Mouse (Mus musculus): ENCODE results near the gene Cnnm2.

Gene Cnnm2

DNA sequence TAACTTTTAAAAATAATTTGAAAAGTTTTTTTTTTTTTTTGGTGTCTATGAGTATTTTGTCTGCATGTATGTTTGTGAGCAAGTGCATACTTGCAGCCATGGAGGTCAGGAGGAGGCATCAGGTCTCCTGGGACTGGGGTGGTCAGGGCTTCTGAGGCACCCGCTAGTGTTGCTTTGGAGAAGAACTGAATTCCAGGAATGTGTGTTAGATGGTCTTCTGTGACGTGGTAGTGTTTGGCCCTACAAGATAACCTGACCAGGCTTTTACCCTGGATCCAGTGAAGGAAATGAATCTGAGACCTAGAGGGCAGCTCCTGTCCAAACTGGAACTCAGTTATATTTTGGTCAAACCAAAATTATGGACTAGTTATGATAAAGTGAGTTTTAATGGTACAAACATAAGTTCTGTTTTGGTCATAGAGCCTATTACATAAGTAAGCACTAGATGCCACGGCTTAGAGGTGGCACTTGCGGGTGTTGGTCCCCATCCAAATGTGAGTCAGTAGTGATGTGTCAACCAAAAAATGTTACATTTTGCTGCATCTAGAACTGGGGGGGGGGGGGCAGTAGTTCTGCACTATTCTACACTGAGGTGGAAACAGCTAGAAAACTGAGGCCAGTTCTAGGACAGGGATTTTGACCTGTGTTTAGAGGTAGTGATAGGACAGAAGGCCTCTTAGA, 38.6 kb downstream of the Cnnm2 start:
- no peak for DNase-seq (ENCODE audit: low read depth)

DNA sequence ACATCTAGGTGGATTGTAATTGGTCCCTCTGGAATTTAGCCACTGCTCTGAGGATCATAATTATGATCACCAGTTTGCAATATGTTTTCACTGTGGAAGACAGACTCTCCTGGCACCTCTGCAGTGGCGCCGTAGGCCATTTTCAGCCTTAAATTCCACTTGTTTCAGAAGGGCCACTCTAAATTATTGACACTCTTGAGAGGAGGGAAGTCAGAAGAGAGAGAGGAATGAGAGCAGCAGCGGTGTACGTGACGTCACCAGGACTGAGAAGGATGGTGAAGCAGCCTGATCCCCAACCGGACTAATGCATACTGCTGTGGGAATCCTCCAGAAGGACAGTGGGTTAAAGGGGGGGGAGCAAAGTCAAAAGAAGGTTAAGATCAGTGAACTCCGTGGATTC, 40.1 kb downstream of the Cnnm2 start:
- DNase-seq (ENCODE audit: low read depth): no peak

DNA sequence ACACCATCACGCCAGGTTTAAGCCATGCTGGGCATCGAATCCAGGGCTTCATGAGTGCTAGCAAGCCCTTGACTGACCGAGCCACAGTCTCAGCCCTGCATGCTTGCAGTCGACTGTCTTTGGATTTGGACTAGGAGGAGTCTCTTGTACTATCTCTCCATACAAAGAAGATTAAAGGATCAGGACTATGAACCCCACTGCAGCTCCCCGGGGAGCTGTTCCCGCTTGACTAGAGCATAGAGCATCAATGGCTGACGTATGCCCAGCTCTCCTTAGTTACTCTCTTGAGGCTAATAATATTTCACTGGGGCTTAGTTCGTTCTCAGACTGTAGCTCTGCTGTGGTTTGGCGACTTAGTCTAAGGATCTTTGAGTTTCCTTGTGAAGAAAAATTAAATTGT, 40.9 kb downstream of the Cnnm2 start:
- no peak for DNase-seq (ENCODE audit: low read depth)

GRCm38 (mm10) chr19:46803732-46804131, 42.3 kb downstream of the Cnnm2 start:
- no peak for DNase-seq (ENCODE audit: low read depth)

DNA sequence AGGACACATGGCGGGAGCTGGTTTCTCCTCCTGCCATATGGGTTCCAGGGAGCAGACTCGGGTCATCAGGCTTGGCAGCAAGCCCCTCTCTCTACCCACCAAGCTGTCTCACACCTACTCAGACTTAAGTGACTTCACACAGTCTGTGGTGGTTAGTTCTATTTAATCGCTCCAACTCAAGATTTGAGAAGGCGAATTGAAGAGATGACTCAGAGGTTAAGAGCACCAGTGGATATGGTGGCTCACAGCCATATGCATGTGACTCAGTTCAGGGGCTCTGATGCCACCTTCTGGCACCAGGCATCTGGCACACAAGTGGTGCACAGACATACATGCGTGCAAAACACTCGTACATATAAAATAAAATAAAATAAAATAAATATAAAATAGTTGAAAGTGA, 43.4 kb downstream of the Cnnm2 start:
- no peak for DNase-seq (ENCODE audit: low read depth)

- no peak for DNase-seq (ENCODE audit: low read depth)
Measured at GRCm38 (mm10) chr19:46805933-46806688, 44.7 kb downstream of the Cnnm2 start.

DNA sequence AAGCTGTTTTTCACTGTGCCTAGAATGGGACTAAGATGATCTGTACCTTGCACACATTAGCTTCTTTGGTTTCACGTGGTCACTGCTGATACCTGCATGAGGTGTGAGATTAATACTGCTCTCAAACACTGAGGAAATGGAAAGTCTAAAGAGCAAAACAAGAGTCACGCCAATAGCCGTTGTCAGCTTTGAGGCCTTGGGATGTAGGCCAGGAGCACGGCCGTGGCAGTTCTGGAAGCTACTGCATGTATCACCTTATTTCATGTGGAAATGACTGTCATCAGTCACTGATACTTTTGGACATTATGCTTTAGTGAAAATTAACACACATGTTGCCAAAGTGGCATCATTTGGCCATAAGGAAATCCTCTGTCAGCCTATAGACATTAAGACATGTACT, 46.9 kb downstream of the Cnnm2 start:
- DNase-seq (ENCODE audit: low read depth): no peak

DNA sequence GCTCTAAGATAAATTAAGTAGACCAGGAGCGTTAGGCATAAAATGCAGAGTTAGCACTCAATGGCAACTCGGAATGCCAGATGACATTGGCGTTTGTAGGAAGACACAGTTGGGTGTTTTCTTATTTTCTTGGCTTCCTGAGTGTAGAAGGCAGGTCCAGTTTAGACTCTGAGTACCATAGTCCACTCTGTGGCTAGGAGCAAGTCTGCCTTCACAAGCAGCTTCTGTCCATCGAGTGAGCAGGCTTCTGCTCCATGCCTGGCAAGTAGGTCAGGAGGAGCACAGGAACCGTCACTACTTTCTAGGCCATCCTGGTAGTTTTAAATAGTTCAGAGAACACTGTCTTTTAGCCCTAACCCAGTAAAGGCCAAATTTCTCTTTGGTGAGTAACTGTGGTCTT, 47.6 kb downstream of the Cnnm2 start:
- DNase-seq (ENCODE audit: low read depth): no peak

DNA sequence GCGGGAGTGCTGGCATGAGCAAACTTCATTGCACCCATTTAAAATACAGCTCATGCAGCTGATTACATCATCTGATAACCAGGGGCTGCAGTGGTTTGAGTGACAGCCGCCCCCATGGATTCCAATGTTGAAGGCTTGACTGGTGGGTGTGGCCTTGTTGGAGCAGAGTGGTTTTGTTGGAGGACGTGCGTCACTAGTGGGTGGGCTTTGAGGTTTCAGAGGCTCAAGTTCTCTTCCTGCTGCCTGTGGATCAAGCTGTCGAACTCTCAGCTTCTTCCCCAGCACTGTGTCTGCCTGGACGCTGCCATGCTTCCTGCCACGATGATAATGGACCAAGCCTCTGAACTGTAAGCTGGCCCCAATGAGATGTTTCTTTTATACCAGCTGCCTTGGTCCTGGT, 57.9 kb downstream of the Cnnm2 start:
- DNase-seq (ENCODE audit: low read depth): no peak

GRCm38 (mm10) chr19:46822491-46822890, 61.1 kb downstream of the Cnnm2 start:
- DNase-seq (ENCODE audit: low read depth): no peak

- DNase-seq (ENCODE audit: low read depth): no peak
Measured at GRCm38 (mm10) chr19:46823759-46824158, 62.4 kb downstream of the Cnnm2 start.

- DNase-seq (ENCODE audit: low read depth): no peak
Measured at GRCm38 (mm10) chr19:46824867-46825266, 63.5 kb downstream of the Cnnm2 start.

GRCm38 (mm10) chr19:46827654-46828165, 66.3 kb downstream of the Cnnm2 start:
- no peak for DNase-seq (ENCODE audit: low read depth)

DNA sequence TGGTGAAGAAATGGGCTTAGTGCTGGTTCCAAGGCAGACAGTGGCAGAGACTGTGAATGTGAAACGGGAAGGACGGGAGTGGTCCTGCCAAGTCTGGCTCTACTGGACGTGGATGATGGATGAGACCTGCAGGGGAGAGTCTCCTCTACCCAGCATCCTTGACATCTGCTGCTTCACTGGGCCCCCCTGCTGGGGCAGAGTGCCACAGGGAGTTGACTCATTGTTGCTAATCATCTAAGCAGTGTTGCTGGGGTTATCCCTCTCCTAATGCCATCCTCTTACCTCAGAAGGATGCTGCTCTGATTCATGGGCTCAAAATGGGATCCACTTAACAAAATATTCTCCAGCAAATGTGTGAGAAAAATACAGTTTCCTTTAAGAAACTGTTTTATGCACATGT, 67.6 kb downstream of the Cnnm2 start:
- DNase-seq (ENCODE audit: low read depth): no peak

- DNase-seq (ENCODE audit: low read depth): no peak
Measured at GRCm38 (mm10) chr19:46831381-46831780, 70.0 kb downstream of the Cnnm2 start.

DNA sequence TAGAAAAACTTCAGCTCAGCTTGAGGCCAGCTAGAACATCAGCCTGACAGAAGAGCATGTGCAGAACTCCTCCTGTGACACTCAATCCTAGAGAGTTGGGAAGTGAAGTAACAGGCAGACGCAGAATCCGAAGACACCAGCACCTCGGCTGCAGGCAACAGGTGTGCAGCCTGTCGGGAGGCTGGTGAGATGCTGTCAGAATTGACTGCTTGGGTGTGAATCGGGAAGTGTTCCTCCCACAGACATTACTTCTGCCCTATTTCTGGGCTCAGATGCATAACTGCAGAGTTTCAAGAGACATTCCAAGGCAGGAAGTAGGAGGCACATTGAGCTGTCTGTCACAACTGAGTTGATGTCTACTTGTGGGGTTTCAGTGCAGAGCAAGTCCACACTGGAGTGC, 72.9 kb downstream of the Cnnm2 start:
- DNase-seq (ENCODE audit: low read depth): no peak

- no peak for DNase-seq (ENCODE audit: low read depth)
Measured at GRCm38 (mm10) chr19:46835339-46835738, 73.9 kb downstream of the Cnnm2 start.

- DNase-seq (ENCODE audit: low read depth): no peak
Measured at GRCm38 (mm10) chr19:46836085-46836484, 74.7 kb downstream of the Cnnm2 start.

- no peak for DNase-seq (ENCODE audit: low read depth)
Measured at GRCm38 (mm10) chr19:46837290-46838079, 76.1 kb downstream of the Cnnm2 start.

GRCm38 (mm10) chr19:46841016-46841415, 79.6 kb downstream of the Cnnm2 start:
- no peak for DNase-seq (ENCODE audit: low read depth)

- no peak for DNase-seq (ENCODE audit: low read depth)
Measured at GRCm38 (mm10) chr19:46843030-46843429, 81.6 kb downstream of the Cnnm2 start.

DNA sequence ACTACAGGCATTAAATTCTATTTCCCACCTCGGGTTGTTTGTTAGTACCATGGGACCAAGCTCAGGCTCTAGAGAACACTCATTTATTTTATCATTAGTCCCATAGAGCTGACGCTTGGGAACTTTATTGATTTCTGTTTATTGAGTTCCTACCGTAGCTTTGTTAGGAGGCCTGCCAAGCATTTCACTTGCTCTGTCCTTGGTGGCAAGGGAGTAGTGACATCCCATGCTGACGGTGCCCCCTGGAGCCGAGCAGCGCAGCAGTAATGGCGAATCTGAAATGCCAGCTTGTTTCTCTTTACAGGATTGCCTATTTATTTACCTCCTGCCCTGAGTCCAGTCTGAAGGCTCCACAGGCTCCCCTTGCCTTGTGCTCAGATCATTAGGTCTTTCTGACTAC, 84.7 kb downstream of the Cnnm2 start:
- no peak for DNase-seq (ENCODE audit: low read depth)

DNA sequence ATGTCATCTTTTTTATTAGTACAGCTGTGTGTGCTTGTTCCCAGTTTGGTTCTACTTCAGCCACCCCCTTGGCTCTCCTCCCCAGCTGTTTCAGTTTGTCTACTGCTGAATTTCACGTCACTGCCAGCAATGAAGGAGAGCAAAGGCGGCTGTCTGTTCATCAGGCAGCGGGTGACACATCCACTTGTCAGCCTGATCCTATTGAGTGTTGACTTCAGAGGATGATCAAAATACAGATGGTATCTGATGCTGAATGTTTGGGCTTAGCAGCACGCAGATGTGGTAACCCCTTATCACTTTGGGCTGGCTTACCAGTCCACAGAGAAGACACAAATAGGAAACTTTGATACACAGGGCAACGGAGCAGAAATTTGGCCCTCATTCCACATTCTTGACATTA, 85.1 kb downstream of the Cnnm2 start:
- no peak for DNase-seq (ENCODE audit: low read depth)
